Mouse (Mus musculus) splenic B cell, adult 2 months (primary cell): ENCODE data around the gene Sox12.
A peak's percentile ranks its signal among the peaks of the same experiment; 100 is the strongest.
"Not testable (repeated sequence)": the region's sequence is repeated elsewhere in the genome, so short reads cannot be mapped to it uniquely, and the experiment has no call there.

ENCODE experiments used
- DNase-seq: peaks from one replicate; pipeline ENCODE4 v3.0.0-alpha.2; 2011; ENCODE audit warnings: low read depth, low spot score
- H3K27me3 ChIP-seq: 2 replicates; pipeline ENCODE4 v1.6.1; 2012; ENCODE audit warnings: mild to moderate bottlenecking, low read length, moderate library complexity, mixed read lengths; ENCODE audit not compliant: control insufficient read depth, poor library complexity, insufficient read depth, severe bottlenecking
- H3K36me3 ChIP-seq: 2 replicates; pipeline ENCODE4 v1.6.1; 2012; ENCODE audit warnings: mild to moderate bottlenecking, low read length, moderate library complexity, mixed read lengths; ENCODE audit not compliant: control insufficient read depth, poor library complexity, insufficient read depth, severe bottlenecking

Gene Sox12

DNA sequence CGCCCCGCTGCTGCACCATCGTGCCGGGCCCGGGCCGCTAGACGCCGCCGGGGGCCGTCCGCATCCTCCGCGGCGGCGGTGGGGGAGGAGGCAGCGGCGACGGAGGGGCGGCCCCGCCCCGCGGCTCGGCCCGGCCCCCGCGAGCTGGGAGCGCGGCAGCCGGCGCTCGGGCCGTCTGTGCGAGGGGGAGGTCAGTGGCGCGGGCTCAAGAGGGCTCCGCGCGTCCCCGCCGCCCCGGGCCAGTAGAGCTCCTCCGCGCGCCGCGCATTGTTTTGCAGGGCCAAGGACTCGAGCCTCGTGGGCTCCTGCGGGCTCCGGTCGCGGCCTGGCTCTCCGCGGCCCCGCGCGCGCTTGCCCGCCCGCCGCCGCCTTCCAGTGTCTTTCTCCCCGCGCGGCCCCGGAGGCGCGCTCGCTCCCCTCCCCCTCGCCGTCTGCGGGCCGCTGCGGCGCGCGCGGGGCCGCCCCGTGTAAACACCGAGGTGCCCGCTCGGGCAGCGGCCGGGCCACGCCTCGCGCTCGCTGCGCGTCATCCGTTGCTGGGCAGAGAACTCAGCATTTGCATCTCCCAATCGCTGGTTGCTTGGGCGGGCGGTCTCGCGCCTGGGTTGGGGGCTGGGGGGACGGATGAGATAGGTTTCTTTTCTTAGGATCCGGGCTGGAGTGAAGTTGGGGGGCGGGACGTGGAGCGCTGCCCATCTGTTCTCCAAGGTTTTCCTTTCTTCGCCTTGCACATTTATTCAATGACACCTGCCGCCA, at the start of gene Sox12:
Gene Sox12 (minus strand): TSS at position 384 of the 756 bp plus-strand sequence.
- DNase-seq = peak; percentile 97
- Histone ChIP-seq H3K36me3 (no peaks in the 10 kb centered on the region), H3K27me3 (no peaks in the 10 kb centered on the region)

GRCm38 (mm10) chr2:152447461-152447860, 49.6 kb upstream of the Sox12 start:
- Histone ChIP-seq H3K36me3 (no peaks in the 10 kb centered on the region), H3K27me3 (no peaks in the 10 kb centered on the region)
- DNase-seq = no peak

GRCm38 (mm10) chr2:152446642-152447041, 48.8 kb upstream of the Sox12 start:
- Histone ChIP-seq H3K27me3 (no peaks in the 10 kb centered on the region), H3K36me3 (no peaks in the 10 kb centered on the region)
- DNase-seq = no peak

- DNase-seq = no peak
- no peaks in the 10 kb centered on the region for H3K36me3 ChIP-seq
- H3K27me3 ChIP-seq = no peaks in the 10 kb centered on the region
Measured at GRCm38 (mm10) chr2:152443281-152443680, 45.4 kb upstream of the Sox12 start.

DNA sequence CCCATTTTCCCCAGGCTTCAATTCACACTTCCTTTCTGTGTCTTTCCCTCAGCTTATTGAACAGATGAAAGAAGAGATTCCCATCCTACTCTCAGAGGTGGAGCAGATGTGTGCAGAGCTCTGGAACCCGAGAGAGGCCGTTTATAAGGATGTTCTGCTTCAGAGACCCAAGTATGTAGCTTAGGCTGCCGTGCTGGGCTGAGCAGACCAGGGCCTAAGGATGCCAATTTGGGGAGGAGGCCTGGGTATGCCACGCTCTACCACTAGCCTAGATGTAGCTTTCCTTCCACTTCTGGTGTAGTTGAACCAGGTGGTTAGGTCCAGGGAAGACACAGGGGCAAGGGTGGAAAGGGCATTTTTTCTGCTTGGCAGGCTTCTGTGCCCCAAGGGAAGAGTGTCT, 44.5 kb upstream of the Sox12 start:
- DNase-seq = no peak
- no peaks in the 10 kb centered on the region for H3K36me3 ChIP-seq
- no peaks in the 10 kb centered on the region for H3K27me3 ChIP-seq

DNA sequence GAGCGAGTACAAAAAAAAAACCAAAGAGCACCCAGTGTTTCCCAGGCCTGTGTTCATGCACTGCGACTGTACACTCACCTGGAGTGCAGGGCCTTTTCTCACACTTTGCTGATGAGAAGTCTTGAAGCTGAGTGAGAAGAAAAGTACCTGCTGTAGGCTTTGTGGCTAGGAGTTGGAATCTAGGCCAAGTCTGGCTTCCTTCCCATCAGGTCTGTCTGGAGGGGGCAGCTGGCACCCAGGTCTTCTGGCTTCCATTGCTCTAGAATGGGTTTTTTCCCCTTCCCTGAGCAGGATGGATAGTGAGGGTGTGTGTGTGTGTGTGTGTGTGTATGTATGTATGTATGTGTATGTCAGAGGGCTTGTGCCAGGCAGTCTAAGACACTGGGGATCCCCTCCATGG, 42.0 kb upstream of the Sox12 start:
- DNase-seq = no peak
- no peaks in the 10 kb centered on the region for H3K27me3 ChIP-seq
- no peaks in the 10 kb centered on the region for H3K36me3 ChIP-seq

DNA sequence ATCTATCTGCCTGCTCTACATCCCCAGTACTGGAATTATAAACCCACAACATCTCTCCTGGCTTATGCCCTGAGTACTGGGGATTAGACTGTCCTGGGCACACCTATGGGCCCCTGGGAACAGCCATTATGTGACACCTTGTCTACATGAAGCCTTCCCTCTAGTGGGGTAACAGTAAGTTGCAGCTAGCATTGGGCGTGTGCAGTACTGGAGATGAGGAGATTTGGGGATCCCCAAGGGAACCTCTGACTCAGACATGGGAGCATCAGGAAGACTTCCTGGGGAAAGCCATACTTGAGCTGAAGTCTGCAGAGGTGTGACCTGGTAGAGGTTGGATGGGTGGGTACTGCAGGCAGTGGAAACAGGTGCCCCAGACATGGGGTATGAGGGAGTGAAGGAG, 41.1 kb upstream of the Sox12 start:
- DNase-seq = peak; percentile 13

DNA sequence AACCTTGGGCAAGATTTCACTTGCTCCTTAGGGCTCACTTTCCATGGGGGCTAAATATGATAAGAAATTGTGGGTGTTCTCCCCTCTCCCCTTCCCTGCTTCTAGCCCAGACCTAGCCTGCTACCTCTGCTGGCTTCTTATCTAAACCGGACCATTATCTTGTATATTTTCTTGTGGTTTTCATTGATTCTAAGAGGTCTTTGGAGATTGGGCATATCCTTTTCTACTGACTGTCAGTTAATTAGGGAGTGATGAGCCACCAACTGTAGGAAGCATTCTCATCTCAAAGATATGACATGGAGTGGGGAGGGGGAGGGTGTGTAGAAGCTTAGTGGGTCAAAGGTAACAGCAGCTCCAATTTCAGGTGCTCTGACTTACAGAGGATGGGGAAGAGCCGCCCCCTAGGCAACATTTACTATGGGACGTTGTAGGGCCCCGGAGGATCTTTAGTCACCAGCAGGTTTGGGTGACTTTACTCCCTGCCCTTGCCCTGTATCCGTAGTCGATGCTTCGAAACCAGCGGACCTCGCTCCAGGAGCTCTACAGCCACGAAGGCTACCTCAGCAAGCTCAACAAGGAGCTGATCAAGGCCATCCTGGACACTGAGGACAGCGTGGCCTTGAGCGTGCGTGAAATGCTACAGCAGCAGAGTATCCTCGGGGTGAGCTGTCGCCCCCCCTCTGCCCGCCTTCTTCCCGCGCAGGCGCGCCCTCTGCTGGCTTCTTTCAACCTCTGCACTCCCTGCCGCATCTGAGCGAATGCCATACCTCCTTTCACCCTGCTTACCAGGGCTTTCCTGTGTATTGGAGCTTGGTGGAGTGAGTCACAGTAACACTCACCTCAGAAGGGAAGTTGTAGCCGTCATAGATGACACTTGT, 39.4 kb upstream of the Sox12 start:
- DNase-seq = peak; percentile 85
- H3K27me3 ChIP-seq = no peaks in the 10 kb centered on the region
- no peaks in the 10 kb centered on the region for H3K36me3 ChIP-seq

More for the DNA sequence above, 41.1 kb upstream of the Sox12 start:
- Histone ChIP-seq H3K27me3 (no peaks in the 10 kb centered on the region), H3K36me3 (no peaks in the 10 kb centered on the region)

- no peaks in the 10 kb centered on the region for H3K27me3 ChIP-seq
- H3K36me3 ChIP-seq = no peaks in the 10 kb centered on the region
- DNase-seq = no peak
Measured at GRCm38 (mm10) chr2:152436405-152436901, 38.6 kb upstream of the Sox12 start.

GRCm38 (mm10) chr2:152428481-152428880, 30.6 kb upstream of the Sox12 start:
- H3K27me3 ChIP-seq, H3K36me3 ChIP-seq: not testable (repeated sequence)
- DNase-seq = peak; percentile 16

GRCm38 (mm10) chr2:152427493-152427892, 29.6 kb upstream of the Sox12 start:
- Histone ChIP-seq H3K27me3 (no peaks in the 10 kb centered on the region), H3K36me3 (no peaks in the 10 kb centered on the region)
- no peak for DNase-seq

DNA sequence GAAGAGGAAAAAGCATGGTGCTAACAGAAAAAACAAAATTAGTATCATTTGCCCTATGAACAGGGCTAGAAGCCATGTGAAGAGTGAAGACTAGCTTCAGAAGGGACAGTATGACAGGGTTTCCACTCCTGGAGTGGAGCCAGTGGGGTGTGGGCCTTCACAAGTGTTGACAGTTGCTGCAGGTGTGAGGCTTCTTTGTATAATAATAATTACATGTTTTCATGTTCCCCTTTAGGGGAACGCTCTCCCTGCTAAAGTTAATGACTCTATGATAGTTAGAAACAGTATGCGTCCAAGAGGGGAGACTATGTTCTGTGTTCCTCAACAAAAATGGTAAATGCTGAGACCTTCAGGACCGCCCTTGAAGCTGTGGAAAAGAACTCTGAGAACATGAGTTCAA, 17.9 kb upstream of the Sox12 start:
- H3K36me3 ChIP-seq = no peaks in the 10 kb centered on the region
- H3K27me3 ChIP-seq = no peaks in the 10 kb centered on the region
- DNase-seq = no peak

DNA sequence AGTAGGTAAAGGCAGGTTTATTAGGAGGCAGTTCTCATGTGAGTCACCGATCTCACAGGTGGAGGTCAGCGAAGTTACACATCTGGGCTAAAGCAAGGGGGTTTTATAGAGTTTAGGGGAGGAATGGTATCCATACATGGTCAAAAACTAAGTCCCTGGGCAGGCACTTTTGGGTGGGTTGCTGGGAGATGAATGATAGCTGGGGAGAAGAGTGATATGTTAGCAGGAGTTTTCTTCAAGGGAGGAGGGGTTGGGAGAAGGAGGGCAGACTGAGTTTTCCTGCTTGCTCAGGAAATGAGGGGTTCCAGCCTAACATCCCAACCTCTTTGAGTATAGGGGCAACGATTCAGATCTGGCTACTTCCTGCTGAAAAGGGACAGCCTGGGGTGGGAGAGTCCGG, 17.4 kb upstream of the Sox12 start, which contains the start of gene 6820408C15Rik:
Gene 6820408C15Rik (plus strand): TSS at position 301 of the 400 bp plus-strand sequence.
- no peak for DNase-seq
- no peaks in the 10 kb centered on the region for H3K27me3 ChIP-seq
- H3K36me3 ChIP-seq = no peaks in the 10 kb centered on the region

DNA sequence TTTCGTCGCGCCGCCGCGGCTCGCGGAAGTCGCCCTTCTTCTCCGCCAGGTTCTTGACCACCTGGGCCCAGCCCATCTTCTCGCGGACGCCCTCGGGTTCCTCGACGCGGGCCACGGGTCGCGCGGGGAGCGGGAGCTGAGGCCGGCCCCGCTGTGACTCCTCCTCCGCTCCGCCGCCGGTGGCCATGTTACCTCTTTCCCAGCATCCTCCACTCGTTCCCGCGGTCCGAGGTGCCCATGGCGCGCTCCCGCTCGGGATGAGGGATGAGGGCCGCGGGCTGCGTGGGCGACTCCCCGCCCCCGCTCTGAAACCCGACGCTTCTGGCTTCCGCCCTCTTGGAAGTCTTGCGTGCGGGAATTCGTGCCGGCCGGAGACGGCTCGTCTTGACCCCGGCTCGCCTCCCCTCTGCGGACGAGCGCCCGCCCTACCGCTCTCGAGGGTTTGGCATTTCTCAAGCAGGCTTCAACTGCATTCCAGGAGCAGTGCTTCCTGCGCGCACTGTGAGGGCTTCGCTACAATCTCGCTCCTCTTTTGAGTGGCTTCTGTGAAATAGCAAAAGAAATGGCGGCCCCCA, 16.8 kb upstream of the Sox12 start, which contains the start of gene Zcchc3:
Gene Zcchc3 (minus strand): TSS at position 437 of the 575 bp plus-strand sequence.
- no peaks in the 10 kb centered on the region for H3K36me3 ChIP-seq
- DNase-seq = peak; percentile 50

More for the DNA sequence above, 16.8 kb upstream of the Sox12 start, which contains the start of gene Zcchc3:
- no peaks in the 10 kb centered on the region for H3K27me3 ChIP-seq
